Mouse (Mus musculus): ENCODE measurements around the gene Cdh13. TPM values are rescaled to one million over a fixed set of nuclear protein-coding genes. Genes with fewer than 3 reads are reported as not detected.

Cdh13 gene
- polyA plus RNA-seq, 1 experiment from 2014 or later, result 44.4 TPM

GRCm38 (mm10) chr8:118916513-118916912 is 633.0 kb downstream of the Cdh13 start:
- Histone ChIP-seq H3K4me2 (no peak overlapping the region), H3K36me3 (no peaks in the 10 kb centered on the region), H3K27ac (ENCODE audit: poor library complexity, severe bottlenecking) (no peak overlapping the region), H3K9me3 (replicated peaks) (peaks cover 26% of the 10 kb centered on the region), H3K27me3 (replicated peaks) (no peaks in the 10 kb centered on the region), H3K9ac (no peak overlapping the region), H3K4me1 (replicated peaks) (no peaks in the 10 kb centered on the region), H3K4me3 (no peak overlapping the region)
- ATAC-seq (ENCODE audit: insufficient number of reproducible peaks, low FRiP score), result no peak
- WGBS, result 79% methylated on average over 3 of the region's 3 CpGs

GRCm38 (mm10) chr8:118937412-118937811 is 653.9 kb downstream of the Cdh13 start:
- Histone ChIP-seq H3K27me3 (replicated peaks) (no peaks in the 10 kb centered on the region), H3K27ac (ENCODE audit: poor library complexity, severe bottlenecking) (no peak overlapping the region), H3K36me3 (no peaks in the 10 kb centered on the region), H3K9ac (no peak overlapping the region), H3K4me2 (no peak overlapping the region), H3K4me3 (no peak overlapping the region), H3K9me3 (replicated peaks) (peaks cover 3% of the 10 kb centered on the region; the same call in 1 of the 2 replicates), H3K4me1 (replicated peaks) (no peaks in the 10 kb centered on the region)
- no peak for ATAC-seq (ENCODE audit: insufficient number of reproducible peaks, low FRiP score)
- WGBS, result 35% methylated on average over 11 of the region's 11 CpGs

GRCm38 (mm10) chr8:118938025-118938424 is 654.5 kb downstream of the Cdh13 start:
- WGBS, result 48% methylated on average over 8 of the region's 8 CpGs
- H3K4me2 ChIP-seq, result no peak overlapping the region
- H3K27me3 ChIP-seq (replicated peaks), result no peaks in the 10 kb centered on the region
- H3K36me3 ChIP-seq, result no peaks in the 10 kb centered on the region
- H3K9ac ChIP-seq, result no peak overlapping the region
- peaks cover 3% of the 10 kb centered on the region; the same call in 1 of the 2 replicates for H3K9me3 ChIP-seq (replicated peaks)
- no peak overlapping the region for H3K4me3 ChIP-seq
- no peak for ATAC-seq (ENCODE audit: insufficient number of reproducible peaks, low FRiP score)
- H3K27ac ChIP-seq (ENCODE audit: poor library complexity, severe bottlenecking), result no peak overlapping the region
- no peaks in the 10 kb centered on the region for H3K4me1 ChIP-seq (replicated peaks)

GRCm38 (mm10) chr8:118951766-118952741 is 668.5 kb downstream of the Cdh13 start:
- Histone ChIP-seq H3K9me3 (replicated peaks) (peaks cover 4% of the 10 kb centered on the region; the same call in 1 of the 2 replicates), H3K4me2 (no peak overlapping the region), H3K9ac (no peak overlapping the region), H3K4me3 (no peak overlapping the region), H3K27ac (ENCODE audit: poor library complexity, severe bottlenecking) (no peak overlapping the region), H3K4me1 (replicated peaks) (no peaks in the 10 kb centered on the region), H3K36me3 (no peaks in the 10 kb centered on the region), H3K27me3 (replicated peaks) (no peaks in the 10 kb centered on the region)
- ATAC-seq (ENCODE audit: insufficient number of reproducible peaks, low FRiP score), result no peak
- WGBS, result 56% methylated on average over 20 of the region's 20 CpGs

GRCm38 (mm10) chr8:118956109-118956508 is 672.6 kb downstream of the Cdh13 start:
- H3K4me2 ChIP-seq, result no peak overlapping the region
- H3K4me1 ChIP-seq (replicated peaks), result no peaks in the 10 kb centered on the region
- no peak for ATAC-seq (ENCODE audit: insufficient number of reproducible peaks, low FRiP score)
- no peaks in the 10 kb centered on the region for H3K27me3 ChIP-seq (replicated peaks)
- peaks cover 6% of the 10 kb centered on the region; the same call in 1 of the 2 replicates for H3K9me3 ChIP-seq (replicated peaks)
- H3K9ac ChIP-seq, result no peak overlapping the region
- H3K27ac ChIP-seq (ENCODE audit: poor library complexity, severe bottlenecking), result no peak overlapping the region
- H3K4me3 ChIP-seq, result no peak overlapping the region
- 77% methylated on average over 3 of the region's 3 CpGs for WGBS
- H3K36me3 ChIP-seq, result no peaks in the 10 kb centered on the region

GRCm38 (mm10) chr8:118961877-118962545 is 678.5 kb downstream of the Cdh13 start:
- H3K4me2 ChIP-seq, result no peak overlapping the region
- H3K9me3 ChIP-seq (replicated peaks), result 0 out of 2 replicates have a peak, but pooled peaks cover 3% of the 10 kb centered on the region
- ATAC-seq (ENCODE audit: insufficient number of reproducible peaks, low FRiP score), result no peak
- H3K4me3 ChIP-seq, result no peak overlapping the region
- WGBS, result 81% methylated on average over 15 of the region's 15 CpGs
- H3K27ac ChIP-seq (ENCODE audit: poor library complexity, severe bottlenecking), result no peak overlapping the region
- H3K36me3 ChIP-seq, result no peaks in the 10 kb centered on the region
- H3K27me3 ChIP-seq (replicated peaks), result no peaks in the 10 kb centered on the region
- no peaks in the 10 kb centered on the region for H3K4me1 ChIP-seq (replicated peaks)
- H3K9ac ChIP-seq, result no peak overlapping the region

GRCm38 (mm10) chr8:118965101-118965840 is 681.7 kb downstream of the Cdh13 start:
- ATAC-seq (ENCODE audit: insufficient number of reproducible peaks, low FRiP score), result no peak
- Histone ChIP-seq H3K9ac (no peak overlapping the region), H3K36me3 (no peaks in the 10 kb centered on the region), H3K27ac (ENCODE audit: poor library complexity, severe bottlenecking) (no peak overlapping the region), H3K4me2 (no peak overlapping the region), H3K4me3 (no peak overlapping the region), H3K4me1 (replicated peaks) (no peaks in the 10 kb centered on the region), H3K9me3 (replicated peaks) (no peaks in the 10 kb centered on the region), H3K27me3 (replicated peaks) (no peaks in the 10 kb centered on the region)
- WGBS, result 84% methylated on average over 15 of the region's 15 CpGs

GRCm38 (mm10) chr8:118968896-118969295 is 685.4 kb downstream of the Cdh13 start:
- H3K9ac ChIP-seq, result no peak overlapping the region
- no peaks in the 10 kb centered on the region; the same call in 1 of the 2 replicates for H3K9me3 ChIP-seq (replicated peaks)
- no peaks in the 10 kb centered on the region for H3K27me3 ChIP-seq (replicated peaks)
- H3K4me2 ChIP-seq, result no peak overlapping the region
- H3K4me1 ChIP-seq (replicated peaks), result no peaks in the 10 kb centered on the region
- 68% methylated on average over 4 of the region's 4 CpGs for WGBS
- no peak overlapping the region for H3K4me3 ChIP-seq
- no peak for ATAC-seq (ENCODE audit: insufficient number of reproducible peaks, low FRiP score)
- no peaks in the 10 kb centered on the region for H3K36me3 ChIP-seq
- no peak overlapping the region for H3K27ac ChIP-seq (ENCODE audit: poor library complexity, severe bottlenecking)

GRCm38 (mm10) chr8:118979800-118980199 is 696.3 kb downstream of the Cdh13 start:
- Histone ChIP-seq H3K27me3 (replicated peaks) (no peaks in the 10 kb centered on the region), H3K27ac (ENCODE audit: poor library complexity, severe bottlenecking) (no peak overlapping the region), H3K9me3 (replicated peaks) (no peaks in the 10 kb centered on the region), H3K4me1 (replicated peaks) (no peaks in the 10 kb centered on the region), H3K9ac (no peak overlapping the region), H3K36me3 (no peaks in the 10 kb centered on the region), H3K4me3 (no peak overlapping the region), H3K4me2 (no peak overlapping the region)
- no peak for ATAC-seq (ENCODE audit: insufficient number of reproducible peaks, low FRiP score)
- WGBS, result 21% methylated on average over 5 of the region's 5 CpGs

GRCm38 (mm10) chr8:118983724-118984123 is 700.2 kb downstream of the Cdh13 start:
- ATAC-seq (ENCODE audit: insufficient number of reproducible peaks, low FRiP score), result no peak
- Histone ChIP-seq H3K9ac (no peak overlapping the region), H3K4me2 (no peak overlapping the region), H3K36me3 (no peaks in the 10 kb centered on the region), H3K27ac (ENCODE audit: poor library complexity, severe bottlenecking) (no peak overlapping the region), H3K9me3 (replicated peaks) (no peaks in the 10 kb centered on the region), H3K4me1 (replicated peaks) (0 out of 2 replicates have a peak, but pooled peaks cover 4% of the 10 kb centered on the region), H3K27me3 (replicated peaks) (no peaks in the 10 kb centered on the region), H3K4me3 (no peak overlapping the region)
- WGBS, result 74% methylated on average over 2 of the region's 2 CpGs

GRCm38 (mm10) chr8:118986796-118987195 is 703.3 kb downstream of the Cdh13 start:
- no peak overlapping the region for H3K9ac ChIP-seq
- H3K4me2 ChIP-seq, result no peak overlapping the region
- H3K36me3 ChIP-seq, result no peaks in the 10 kb centered on the region
- no peak overlapping the region for H3K4me3 ChIP-seq
- H3K27me3 ChIP-seq (replicated peaks), result no peaks in the 10 kb centered on the region
- WGBS, result 21% methylated on average over 1 of the region's 1 CpGs
- no peaks in the 10 kb centered on the region for H3K9me3 ChIP-seq (replicated peaks)
- ATAC-seq (ENCODE audit: insufficient number of reproducible peaks, low FRiP score), result no peak
- 0 out of 2 replicates have a peak, but pooled peaks cover 4% of the 10 kb centered on the region for H3K4me1 ChIP-seq (replicated peaks)
- H3K27ac ChIP-seq (ENCODE audit: poor library complexity, severe bottlenecking), result no peak overlapping the region
